Mouse (Mus musculus) bone marrow macrophage, adult 2 months (primary cell): ENCODE data around the gene Dse.

Source experiments
- CTCF ChIP-seq: IDR thresholded peaks from 2 replicates; pipeline ENCODE4 v1.5.1; 2012; ENCODE audit warnings: low read depth, mild to moderate bottlenecking, low read length, moderate library complexity
- POLR2A ChIP-seq: IDR thresholded peaks from 2 replicates; pipeline ENCODE4 v1.6.1; 2012; ENCODE audit warnings: mild to moderate bottlenecking, low read depth, low read length, borderline replicate concordance

- TF ChIP-seq CTCF (no peak), POLR2A (no peak)
These were observed 35.9 kb downstream of the Dse start for GRCm38 (mm10) chr10:34171660-34172059.
